Mouse (Mus musculus): ENCODE measurements around the gene R3hdm4.
"Not testable (repeated sequence)": the region's sequence is repeated elsewhere in the genome, so short reads cannot be mapped to it uniquely, and the experiment has no call there.

Gene R3hdm4

DNA sequence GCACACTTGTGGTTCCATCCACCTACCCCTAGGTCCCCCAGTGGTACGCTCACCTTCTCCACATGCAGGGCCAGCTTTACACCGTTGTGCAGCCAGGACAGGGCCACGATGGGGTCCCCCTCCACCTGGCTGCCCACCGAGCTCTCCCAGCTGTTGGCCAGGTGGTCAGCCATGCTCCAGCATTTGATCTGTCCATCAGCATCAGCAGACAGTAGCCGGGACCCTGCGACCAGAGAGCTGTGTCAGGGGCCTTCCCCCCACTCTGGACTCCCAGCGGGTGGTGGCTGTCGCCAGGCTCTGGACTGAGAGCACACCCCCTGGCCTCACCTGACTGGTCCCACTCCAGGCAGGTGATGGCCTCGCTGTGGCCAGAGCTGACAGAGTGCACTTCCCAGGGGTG is 14.3 kb downstream of the R3hdm4 start:
- no peak for DNase-seq (ENCODE audit: low spot score in 2 of 2)

DNA sequence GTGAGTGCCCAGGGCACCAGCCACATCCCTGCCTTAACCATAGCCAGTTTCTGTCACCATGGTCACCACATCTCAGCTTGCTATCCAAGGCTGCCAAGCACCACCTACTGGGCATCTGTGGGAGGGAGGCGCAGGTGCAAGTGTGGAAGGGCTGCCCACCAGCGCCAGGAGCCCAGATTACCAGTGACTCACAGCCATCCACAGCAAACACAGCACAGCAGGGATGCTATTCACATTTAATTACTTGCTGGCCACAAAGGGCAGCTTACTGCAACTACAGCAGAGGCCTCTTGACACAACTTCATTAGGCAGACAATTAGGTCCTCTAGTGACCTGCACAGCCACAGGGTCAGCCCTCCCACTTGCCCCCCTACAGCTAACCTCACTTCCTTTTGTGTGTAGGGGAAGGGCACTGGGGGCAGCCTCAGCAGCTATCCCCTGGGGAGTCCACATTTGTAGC is 20.0 kb downstream of the R3hdm4 start:
- DNase-seq (ENCODE audit: low spot score in 2 of 2) = no peak

DNA sequence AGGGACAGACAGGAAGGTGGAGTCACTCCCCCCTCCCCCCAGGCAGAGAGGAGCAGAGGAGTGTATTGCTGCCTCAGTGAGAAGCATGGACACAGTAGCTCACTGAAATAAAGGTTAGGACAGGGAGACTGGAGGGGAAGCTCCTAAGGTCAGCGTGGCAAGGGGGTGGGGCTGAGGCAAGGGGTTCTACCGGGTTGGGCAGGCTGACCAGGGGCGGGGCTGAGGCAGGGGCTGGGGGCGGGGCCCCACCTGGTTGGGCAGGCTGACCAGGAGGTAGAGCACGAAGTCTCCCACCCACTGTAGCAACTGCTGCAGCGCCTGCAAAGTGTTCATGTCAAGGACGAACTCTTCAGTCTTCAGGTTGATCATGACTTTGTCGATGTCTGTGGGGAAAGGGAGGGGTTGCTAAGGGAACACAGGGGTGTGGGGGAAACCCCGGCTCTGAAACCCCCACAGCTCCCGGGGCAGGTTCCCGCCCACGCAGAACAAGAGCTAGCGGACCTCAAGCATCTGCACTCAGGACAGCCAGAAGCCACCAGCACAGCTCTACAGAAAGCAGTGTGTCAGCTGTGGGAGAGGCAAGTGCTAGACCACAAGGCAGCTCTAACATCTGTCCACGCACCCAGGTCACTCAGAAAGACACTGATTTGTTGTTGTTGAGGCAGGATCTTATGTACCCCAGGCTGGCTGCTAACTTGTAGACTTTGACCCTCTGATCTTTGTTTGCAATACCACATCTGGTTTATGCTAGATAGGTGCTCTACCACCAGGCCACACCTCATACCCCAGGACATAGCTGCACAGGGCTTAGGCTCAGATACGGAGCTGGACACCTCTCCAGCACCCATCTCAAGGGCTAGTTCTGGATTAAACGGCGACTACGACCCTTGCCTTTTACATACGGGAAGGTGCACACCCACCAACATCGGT is 23.4 kb downstream of the R3hdm4 start:
- no peak for DNase-seq (ENCODE audit: low spot score in 2 of 2)

DNA sequence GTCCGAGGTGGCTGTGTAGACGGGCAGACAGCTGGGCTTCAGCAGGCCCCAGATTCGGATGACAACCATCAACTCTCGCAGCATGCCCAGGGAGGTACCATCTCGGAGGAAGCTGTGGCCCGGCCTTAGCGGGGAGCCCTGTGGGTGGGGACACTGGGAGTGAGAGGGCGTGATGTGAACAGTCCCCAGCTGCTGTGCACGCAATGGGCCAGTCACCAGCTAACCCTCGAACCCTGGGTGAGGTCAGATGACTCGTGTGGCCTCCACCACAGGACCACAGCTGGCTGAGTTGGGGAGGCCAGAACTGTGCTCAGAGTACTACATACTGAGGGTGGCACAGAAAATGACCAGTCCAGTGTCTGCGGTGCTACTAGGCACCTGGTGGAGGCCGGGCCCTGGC is 24.2 kb downstream of the R3hdm4 start:
- no peak for DNase-seq (ENCODE audit: low spot score in 2 of 2)

DNA sequence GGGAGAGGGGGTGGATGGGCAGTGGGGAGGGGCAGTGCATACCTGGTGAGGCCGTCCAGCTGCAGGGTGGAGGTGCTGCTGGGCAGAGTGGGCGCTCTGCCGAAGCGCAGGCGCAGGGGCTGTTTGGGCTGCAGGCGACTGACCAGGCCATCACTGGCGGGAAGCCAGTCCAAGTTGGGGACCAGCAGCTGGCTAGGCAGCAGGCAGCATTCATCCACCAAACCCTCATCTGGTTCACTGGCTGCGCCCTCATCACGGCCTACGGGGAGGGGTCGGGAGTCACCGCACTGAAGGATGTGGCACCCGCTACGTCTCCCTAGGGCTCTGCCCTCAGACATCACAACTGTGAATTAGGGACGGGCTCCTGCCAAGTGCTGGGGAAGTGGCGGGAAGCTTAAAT is 24.7 kb downstream of the R3hdm4 start:
- no peak for DNase-seq (ENCODE audit: low spot score in 2 of 2)

DNA sequence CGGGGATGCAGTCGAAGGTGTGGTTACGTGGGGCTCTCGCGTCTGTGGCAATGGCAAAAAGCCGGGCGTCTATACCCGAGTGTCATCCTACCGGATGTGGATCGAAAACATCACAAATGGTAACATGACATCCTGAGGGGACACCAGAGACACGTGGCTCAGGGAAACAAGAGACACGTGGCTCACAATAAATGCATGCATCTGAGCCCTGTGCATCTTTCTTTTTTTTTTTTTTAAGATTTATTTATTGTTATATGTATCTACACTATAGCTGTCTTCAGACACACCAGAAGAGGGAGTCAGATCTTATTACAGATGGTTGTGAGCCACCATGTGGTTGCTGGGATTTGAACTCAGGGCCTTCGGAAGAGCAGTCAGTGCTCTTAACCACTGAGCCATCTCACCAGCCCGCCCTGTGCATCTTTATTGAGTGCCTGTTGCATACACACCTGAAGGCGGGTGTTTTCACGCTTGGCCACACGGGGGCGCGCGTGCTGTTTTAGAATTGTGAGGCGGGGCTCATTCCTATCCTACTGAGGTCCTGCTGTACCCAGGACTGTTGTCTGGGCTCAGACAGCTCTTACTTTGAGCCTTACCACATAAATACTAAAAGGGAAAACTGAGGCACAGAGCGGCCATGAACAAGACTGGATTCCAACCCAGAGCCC is 28.4 kb downstream of the R3hdm4 start:
- peak; percentile 82 to 90 for DNase-seq (ENCODE audit: low spot score in 2 of 2)

DNA sequence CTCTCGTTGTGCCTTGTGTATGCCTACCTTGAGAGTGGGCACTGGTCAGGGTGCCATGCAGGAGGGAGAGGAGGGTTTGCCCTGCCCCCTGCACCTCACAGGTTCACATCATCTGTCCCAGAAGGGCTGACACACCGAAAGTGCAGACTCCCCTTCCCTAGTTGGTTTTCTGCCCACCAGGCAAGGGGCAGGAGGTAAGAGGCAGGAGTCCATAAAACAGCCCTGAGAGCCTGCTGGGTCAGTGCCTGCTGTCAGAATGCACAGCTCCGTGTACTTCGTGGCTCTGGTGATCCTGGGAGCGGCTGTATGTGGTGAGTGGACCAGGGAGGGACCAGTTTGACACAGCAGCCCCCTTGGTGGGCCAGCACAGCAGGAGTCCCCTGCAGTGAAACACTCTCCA is 30.3 kb downstream of the R3hdm4 start, which contains the start of gene Cfd:
TSS of gene Cfd (plus strand) at position 184 of the 400 bp plus-strand sequence.
- DNase-seq (ENCODE audit: low spot score in 2 of 2) = no peak

DNA sequence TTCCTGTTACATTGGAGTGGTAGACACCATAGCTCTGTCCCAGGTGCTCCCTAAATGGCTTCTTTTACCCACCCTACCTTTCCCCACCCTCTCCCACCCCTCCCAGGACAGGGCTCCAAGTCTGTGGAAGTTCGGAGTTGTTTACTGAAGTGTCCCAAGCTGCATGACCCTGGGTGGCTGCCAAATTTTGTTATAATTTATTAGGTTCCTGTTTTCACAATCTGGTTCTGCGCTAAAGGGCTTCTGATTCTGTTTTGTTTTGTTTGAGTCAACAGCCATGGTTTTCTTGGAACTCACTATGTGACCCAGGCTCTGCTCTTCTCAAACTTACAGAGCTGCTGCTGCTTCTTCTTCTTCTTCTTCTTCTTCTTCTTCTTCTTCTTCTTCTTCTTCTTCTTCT is 31.6 kb downstream of the R3hdm4 start:
- no peak for DNase-seq (ENCODE audit: low spot score in 2 of 2)

DNA sequence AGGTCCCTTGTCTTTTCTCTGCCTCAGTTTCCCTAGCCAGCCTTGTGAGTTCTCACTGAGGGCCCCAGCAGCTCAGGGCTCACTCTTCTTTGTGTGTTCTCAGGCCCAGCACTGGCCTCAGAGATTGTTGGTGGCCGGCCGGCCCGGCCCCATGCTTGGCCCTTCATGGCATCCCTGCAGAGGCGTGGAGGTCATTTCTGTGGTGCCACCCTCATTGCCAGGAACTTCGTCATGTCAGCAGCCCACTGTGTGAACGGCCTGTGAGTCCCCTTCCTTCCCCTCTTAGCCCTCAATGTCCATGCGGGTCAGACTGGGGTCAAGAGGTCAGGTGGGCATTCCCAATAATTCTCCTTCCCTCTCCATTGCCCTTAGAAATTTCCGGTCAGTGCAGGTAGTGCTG is 34.4 kb downstream of the R3hdm4 start:
- DNase-seq (ENCODE audit: low spot score in 2 of 2) = no peak

DNA sequence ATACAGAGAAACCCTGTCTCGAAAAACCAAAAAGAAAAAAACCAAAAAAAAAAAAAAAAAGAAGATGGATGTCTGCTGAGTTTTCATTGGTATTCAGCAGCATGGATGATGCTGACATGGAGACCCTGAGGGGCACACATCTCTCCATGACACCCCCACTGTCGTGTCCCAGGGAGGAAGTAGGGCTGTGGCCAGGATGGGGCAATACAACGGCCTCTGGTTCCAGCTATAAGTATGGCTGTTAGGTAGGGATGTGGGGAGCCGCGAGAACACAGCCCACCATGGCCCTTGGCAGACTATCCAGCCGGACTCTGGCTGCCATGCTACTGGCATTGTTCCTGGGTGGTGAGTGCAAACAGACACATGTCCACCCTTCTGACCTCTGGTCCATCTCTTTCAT is 35.0 kb downstream of the R3hdm4 start, which contains the start of gene Elane:
TSS of gene Elane (plus strand) at position 194 of the 400 bp plus-strand sequence.
- no peak for DNase-seq (ENCODE audit: low spot score in 2 of 2)

DNA sequence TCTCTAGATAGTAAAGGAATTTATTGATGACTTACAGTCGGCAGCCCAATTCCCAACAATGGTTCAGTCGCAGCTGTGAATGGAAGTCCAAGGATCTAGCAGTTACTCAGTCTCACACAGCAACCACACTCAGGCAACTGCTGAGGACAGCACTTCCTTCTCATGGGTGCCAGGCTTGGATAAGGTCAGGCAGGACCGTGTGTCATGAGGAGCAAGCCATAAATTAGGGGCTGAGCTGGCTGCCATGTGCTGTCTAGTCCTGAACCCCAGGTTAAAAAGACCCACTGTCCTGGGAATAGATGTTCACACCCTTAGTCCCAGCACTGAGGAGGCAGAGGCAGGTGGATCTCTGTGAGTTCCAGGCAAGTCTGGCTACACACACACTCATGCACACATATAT is 36.1 kb downstream of the R3hdm4 start:
- DNase-seq (ENCODE audit: low spot score in 2 of 2) = not testable (repeated sequence)

DNA sequence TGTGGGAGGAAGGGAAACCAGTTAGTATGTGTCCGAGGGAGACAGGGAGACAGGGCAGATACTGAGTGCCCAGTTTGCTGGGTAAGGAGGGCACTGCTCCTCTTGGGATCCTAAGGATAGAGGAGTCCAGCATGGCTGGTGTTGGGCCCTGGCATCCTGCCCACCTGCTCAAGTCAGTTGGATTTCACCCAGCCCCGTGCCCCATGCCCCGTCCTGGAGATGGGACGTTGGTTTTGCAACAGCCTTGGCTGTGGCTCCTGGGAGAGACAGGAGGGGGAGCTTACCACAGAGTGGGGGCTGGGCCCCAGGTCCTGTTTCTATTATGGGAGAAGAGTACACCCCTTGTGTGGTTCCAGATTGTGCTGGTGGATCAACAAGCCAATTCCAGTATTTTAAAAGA is 36.6 kb downstream of the R3hdm4 start:
- DNase-seq (ENCODE audit: low spot score in 2 of 2) = no peak

DNA sequence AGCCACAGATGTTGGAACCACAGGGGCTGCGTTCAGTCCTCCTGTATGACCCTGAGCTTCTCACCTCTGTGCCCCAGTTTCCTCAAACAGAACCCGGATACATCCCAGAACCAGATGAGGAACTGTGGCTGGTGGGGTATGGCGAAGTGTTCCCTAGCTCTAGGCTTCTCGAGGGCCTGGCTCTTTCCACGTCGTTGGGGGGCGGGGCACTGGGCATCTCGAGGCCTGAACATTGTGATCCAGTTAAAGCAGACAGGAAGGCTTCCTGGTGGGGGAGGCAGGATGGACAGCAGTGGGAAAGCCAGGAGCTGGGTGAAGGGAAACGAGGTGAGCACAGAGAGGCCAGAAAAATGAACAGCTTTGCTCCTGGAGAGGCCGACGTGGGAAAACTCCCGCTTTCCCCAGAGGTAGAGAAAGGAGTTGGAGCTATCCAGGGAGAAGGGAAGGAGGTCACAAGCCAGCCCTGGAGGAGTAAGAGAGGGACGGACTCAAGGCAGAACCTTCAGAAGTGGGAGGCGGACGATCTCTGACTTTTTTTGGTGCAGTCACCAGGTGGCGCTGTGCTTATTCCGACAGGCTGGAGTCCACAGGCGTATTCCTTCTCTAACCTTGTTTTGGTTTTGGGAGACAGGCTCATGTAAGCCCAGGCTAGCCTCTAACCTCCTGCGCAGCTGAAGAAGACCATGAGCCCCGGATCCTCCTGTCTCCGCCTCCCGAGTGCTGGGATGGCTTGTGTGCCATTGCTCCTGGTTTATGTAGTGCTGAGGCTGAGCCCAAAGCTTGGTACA is 37.5 kb downstream of the R3hdm4 start:
- peak; percentile 69 to 87 for DNase-seq (ENCODE audit: low spot score in 2 of 2)

DNA sequence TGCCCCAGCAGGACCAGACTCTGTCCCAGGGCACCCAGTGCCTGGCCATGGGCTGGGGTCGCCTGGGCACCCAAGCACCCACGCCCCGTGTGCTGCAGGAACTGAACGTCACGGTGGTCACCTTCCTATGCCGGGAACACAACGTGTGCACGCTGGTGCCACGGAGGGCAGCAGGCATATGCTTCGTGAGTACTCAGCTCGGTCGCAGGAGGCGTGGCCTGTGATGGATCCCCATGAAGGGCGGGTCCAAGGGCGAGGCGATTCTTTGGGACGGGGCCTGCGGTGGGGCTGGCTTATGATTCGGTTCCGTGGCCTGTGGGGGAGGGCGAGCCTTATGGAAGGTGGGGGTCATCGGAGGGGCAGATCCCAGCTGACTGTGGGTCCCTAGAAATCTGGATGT is 39.0 kb downstream of the R3hdm4 start:
- DNase-seq (ENCODE audit: low spot score in 2 of 2) = peak in 1 of 2 experiments; percentile 57

DNA sequence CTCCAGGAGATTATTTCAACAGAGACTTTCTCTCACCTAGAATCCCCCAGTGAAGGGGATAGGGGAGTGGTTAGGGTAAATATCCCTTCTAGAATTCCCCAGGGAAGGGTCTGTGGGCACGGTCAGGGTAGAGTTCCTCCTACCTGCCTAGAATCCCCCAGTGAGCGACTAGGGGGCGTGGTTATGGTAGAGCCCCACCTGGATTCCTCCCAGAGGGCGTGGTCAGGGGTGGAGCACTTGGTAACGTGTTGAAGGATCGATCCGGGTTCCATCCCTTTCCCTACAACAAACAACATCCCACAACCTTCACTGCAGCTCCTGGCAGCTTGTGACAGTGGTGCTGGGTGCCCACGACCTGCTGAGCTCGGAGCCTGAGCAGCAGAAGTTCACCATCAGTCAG is 40.3 kb downstream of the R3hdm4 start:
- no peak for DNase-seq (ENCODE audit: low spot score in 2 of 2)

DNA sequence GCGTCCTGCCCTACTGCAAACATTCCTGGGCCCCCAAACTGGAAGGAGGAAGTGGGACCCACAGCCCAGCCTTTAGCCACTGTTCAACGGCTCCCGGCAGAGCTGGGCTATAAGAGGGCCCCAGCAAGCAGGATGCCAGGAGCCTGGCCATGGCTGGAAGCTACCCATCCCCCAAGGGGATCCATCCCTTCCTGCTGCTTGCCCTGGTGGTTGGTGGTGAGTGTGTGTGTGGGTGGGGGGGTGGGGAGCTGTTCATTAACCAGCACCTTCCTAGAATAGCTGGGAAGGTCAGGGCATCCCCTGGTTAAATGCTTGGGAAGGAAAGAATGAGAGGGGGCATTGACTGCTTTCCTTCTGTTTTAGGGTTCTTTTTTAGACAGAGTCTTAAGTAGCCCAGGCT is 41.5 kb downstream of the R3hdm4 start:
- no peak for DNase-seq (ENCODE audit: low spot score in 2 of 2)

DNA sequence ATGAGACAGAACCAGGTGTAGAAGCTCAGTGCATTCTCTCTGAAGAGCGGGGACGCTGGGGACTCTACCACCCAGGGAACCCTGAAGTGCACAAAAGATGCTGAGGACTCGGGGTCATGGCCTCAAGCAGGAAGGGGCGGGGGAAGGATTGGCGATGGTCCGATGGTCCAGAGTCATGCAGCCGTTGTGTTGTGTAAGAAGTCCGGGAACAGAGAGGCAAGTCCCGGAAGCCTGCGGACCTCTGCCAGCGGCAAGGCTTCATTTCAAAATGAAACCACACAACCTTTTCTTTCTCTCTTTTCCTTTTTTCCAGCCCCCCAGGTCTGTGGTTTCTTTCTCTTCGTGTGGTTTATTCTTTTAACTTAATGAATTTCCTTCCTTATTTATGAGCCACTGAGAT is 43.3 kb downstream of the R3hdm4 start:
- DNase-seq (ENCODE audit: low spot score in 2 of 2) = no peak

DNA sequence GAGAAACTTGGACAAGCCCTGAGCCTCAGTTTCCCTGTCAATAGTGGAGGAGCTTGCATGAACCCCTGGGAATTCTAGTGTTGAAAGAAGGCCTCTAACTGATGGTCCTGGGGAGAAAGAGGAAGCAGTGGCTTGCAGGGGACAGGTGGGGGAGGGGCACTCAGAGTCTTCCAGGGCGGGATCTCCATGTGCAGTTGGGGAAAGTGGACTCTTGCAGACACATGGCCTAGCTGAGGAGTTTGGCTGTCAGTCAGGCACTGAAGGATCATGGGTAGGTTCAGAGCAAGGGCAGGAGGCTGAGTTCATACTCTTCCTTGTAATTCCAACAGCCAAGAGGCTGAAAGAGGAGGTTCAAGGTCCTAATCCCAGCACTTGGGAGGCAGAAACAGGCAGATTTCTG is 43.8 kb downstream of the R3hdm4 start:
- no peak for DNase-seq (ENCODE audit: low spot score in 2 of 2)

DNA sequence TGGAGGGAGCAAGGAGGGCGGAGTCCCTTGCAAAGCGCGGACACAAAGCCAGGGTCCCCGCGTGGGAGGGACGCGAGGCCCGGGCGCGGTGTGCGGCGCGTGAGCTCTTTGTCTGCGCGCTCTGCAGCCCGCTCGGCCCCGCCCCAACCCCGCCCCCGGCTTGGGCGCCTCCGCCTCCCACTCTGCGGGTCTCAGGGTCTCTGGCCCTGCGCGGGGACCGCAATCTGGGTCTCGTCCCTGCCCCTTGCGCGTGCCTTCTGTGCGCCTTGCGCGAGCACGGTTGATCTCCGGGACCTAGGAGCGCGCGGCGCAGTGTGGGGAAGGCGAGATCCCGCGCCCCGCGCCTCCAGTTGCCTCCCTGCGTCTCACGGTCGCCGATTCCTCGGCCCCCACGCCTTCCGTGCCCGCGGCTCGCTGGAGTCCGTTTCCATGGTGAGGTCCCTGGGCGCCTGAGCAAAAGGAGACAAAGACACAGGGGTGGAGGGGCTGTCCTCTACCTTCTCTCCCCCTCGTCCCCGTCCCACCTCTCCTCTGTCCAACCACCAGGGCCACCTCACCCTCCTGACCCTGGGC is 46.6 kb downstream of the R3hdm4 start, which contains the start of the genes Prtn3 and Plppr3:
TSS of gene Prtn3 (plus strand) at position 187 of the 573 bp plus-strand sequence.
TSS of gene Plppr3 (minus strand) at position 345 of the 573 bp plus-strand sequence.
- DNase-seq (ENCODE audit: low spot score in 2 of 2) = no peak

DNA sequence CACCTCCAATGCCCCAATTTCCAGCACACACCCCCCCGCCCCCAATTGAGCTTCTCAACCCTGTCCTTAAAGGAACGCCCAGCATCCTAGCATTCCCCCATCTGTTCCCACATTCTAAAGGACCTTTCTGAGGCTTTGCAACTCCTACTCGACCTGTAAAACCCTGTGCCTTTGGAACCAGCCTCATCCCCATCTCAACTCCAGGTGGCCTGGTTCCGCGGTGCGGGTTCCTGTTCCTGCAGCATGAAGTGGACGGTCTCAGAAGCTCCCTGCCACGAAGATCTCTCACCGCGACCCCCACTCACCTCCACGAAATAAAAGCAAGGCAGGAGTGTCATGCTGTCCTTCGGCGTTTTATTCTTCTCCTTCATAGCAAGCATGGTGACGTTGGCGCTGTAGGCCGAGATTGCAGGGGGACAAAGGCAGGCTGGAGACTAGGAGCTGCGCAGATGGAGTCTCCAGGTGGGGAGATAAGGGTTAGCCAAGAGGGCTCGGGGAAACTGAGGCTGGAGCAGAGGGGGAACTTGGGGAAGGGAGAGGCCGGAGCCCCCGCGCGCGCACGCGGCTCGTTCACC is 47.2 kb downstream of the R3hdm4 start:
- DNase-seq (ENCODE audit: low spot score in 2 of 2) = no peak

DNA sequence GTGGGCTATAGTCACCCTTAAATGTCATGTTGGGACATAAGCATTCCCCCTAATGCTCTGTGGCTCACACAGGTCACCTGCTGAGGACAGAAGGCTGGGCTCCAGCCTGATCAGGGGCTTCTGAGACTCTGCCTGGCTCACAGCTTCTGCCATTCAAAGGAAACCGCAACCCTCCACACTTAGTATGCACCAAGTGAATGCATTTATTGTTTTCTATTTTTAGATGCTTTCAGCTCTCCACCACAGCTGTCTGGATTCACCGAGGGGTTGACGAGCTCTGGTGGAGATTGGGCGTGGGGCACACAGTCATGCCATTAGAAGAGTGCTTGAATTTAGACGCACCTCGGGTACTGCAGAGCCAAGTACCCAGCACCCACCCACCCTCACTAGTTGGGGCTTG is 47.7 kb downstream of the R3hdm4 start:
- DNase-seq (ENCODE audit: low spot score in 2 of 2) = no peak

Measured in spleen, postnatal 10 days (tissue).